Mouse (Mus musculus) liver, postnatal 0 days (tissue): Measurements from ENCODE around the gene Ccn5. TPM values are rescaled to one million over a fixed set of nuclear protein-coding genes. Genes with fewer than 3 reads are reported as not detected.

Experiments
- ATAC-seq: fragments of 200-750 bp; cut with Nextera tagmentation; 2 replicates; pipeline ENCODE4 v1.8.0; 2017; ENCODE audit warnings: mild to moderate bottlenecking, moderate library complexity
- DNase-seq: peaks from one replicate; pipeline ENCODE4 v3.0.0-alpha.2; 2016
- H3K27ac ChIP-seq: fragments of 300-500 bp; sonication (generic); 2 replicates; pipeline ENCODE4 v1.5.1; 2014; ENCODE audit warnings: antibody characterized with exemption, moderate library complexity, mild to moderate bottlenecking, low read depth
- H3K27me3 ChIP-seq: fragments of 300-500 bp; sonication (generic); 2 replicates; pipeline ENCODE4 v1.6.1; 2014; ENCODE audit warnings: low read length, control low read depth, mixed read lengths; ENCODE audit not compliant: insufficient read depth
- H3K36me3 ChIP-seq: fragments of 300-500 bp; sonication (generic); replicated peaks from 2 replicates; pipeline ENCODE4 v1.6.1; 2014; ENCODE audit warnings: mild to moderate bottlenecking, control low read depth, low read length, moderate library complexity, mixed read lengths; ENCODE audit not compliant: insufficient read depth
- H3K4me1 ChIP-seq: fragments of 300-500 bp; sonication (generic); 2 replicates; pipeline ENCODE4 v1.6.1; 2014; ENCODE audit warnings: antibody characterized with exemption, mild to moderate bottlenecking, control low read depth; ENCODE audit not compliant: insufficient read depth
- H3K4me2 ChIP-seq: fragments of 300-500 bp; sonication (generic); 2 replicates; pipeline ENCODE4 v1.6.1; 2014; ENCODE audit warnings: low read depth, mild to moderate bottlenecking, low read length, moderate library complexity, mixed read lengths
- H3K4me3 ChIP-seq: fragments of 300-500 bp; sonication (generic); 2 replicates; pipeline ENCODE4 v1.5.1; 2014; ENCODE audit warnings: low read depth, low read length
- H3K9ac ChIP-seq: fragments of 300-500 bp; sonication (generic); replicated peaks from 2 replicates; pipeline ENCODE4 v1.6.1; 2014; ENCODE audit warnings: mild to moderate bottlenecking, moderate library complexity
- H3K9me3 ChIP-seq: fragments of 300-500 bp; sonication (generic); 2 replicates; pipeline ENCODE4 v1.6.1; 2016; ENCODE audit warnings: mild to moderate bottlenecking, control low read depth, low read length, mixed read lengths
- CTCF ChIP-seq: sonication (generic); IDR thresholded peaks from 2 replicates; pipeline ENCODE4 v1.5.1; 2016; ENCODE audit warnings: antibody characterized with exemption, low read depth
- EP300 ChIP-seq: IDR thresholded peaks from 2 replicates; pipeline ENCODE4 v1.6.1; 2016; ENCODE audit warnings: antibody characterized with exemption, low read depth, mild to moderate bottlenecking
- WGBS: fragments of 180-500 bp; shearing (Covaris S2); extraction: QIAGEN DNeasy Blood & Tissue Kit; methylation state at CpG from one replicate; pipeline ENCODE4 v1.1.7; 2014; ENCODE audit not compliant: insufficient replicate concordance; 5-methylcytosine and 5-hydroxymethylcytosine counted together
- polyA plus RNA-seq: library from polyadenylated mRNA; unstranded; fragments of >200 nt; fragmentation: Nextera tagmentation; extraction: Ambion mirVana; gene quantifications from 2 replicates; pipeline ENCODE4 v1.2.1, GENCODE M21; 2015

Gene Ccn5
- polyA plus RNA-seq: 0.06 TPM in 1 of 2 replicates, not detected in the other

DNA sequence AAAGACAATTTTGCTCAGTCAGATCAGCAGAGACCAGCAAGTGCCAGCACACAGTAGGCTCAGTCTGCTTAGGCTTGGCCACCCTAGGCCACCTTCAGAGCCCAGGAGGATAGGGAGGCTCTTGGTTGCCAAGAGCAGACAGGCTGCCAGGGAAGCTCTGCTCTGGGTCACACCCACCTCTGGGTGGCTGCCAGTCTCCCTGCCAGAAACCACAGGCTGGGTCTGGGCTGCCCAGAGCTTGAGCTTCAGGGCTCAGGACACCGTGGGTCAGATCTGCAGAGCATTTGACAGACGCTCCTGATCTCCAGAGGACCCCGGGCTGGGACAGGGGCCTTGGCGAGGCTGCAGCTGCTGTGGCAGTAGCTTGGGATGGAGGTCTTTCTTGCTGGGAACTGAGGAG lies at the start of gene Ccn5:
Gene Ccn5 (plus strand): TSS at position 255 of the 400 bp plus-strand sequence.
- no peak within 1 kb of the TSS for H3K4me3 ChIP-seq
- no peaks in the 10 kb centered on the region for H3K36me3 ChIP-seq
- 48% methylated on average over 4 of the region's 4 CpGs for WGBS
- H3K27ac ChIP-seq: no peak within 1 kb of the TSS
- TF ChIP-seq CTCF (no peak), EP300 (no peak)
- H3K4me1 ChIP-seq: no peaks in the 10 kb centered on the region
- no peak for ATAC-seq
- H3K4me2 ChIP-seq: no peak within 1 kb of the TSS
- no peaks in the 10 kb centered on the region for H3K27me3 ChIP-seq
- DNase-seq: no peak
- no peak within 1 kb of the TSS for H3K9ac ChIP-seq
- H3K9me3 ChIP-seq: no peaks in the 10 kb centered on the region

DNA sequence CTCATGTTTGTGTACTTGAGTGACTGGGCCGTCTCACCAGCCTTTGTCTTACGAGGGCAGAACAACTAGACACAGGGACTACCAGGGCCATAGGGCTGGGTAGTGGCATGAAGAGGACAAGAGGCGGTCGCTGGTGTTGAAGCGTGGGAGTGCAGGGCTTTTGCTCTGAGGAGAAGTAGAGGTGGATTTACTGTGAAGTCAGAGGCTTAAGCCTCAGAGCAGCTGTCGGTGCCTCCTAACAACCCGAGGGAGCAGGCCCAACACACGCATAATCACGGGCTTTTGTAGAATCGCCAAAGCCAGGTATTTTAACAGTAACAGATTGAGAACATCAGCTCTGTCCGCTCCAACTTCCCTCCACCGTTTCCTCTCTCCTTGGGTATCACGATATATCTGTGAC lies 44.0 kb upstream of the Ccn5 start:
- no peak for DNase-seq
- 28% methylated on average over 13 of the region's 13 CpGs for WGBS
- Histone ChIP-seq H3K9me3 (no peaks in the 10 kb centered on the region), H3K9ac (no peak overlapping the region), H3K4me2 (no peak overlapping the region), H3K27ac (no peak overlapping the region), H3K4me1 (no peaks in the 10 kb centered on the region), H3K36me3 (no peaks in the 10 kb centered on the region), H3K27me3 (no peaks in the 10 kb centered on the region), H3K4me3 (no peak overlapping the region)
- no peak for ATAC-seq
- TF ChIP-seq EP300: no peak
- no peak for TF ChIP-seq CTCF

DNA sequence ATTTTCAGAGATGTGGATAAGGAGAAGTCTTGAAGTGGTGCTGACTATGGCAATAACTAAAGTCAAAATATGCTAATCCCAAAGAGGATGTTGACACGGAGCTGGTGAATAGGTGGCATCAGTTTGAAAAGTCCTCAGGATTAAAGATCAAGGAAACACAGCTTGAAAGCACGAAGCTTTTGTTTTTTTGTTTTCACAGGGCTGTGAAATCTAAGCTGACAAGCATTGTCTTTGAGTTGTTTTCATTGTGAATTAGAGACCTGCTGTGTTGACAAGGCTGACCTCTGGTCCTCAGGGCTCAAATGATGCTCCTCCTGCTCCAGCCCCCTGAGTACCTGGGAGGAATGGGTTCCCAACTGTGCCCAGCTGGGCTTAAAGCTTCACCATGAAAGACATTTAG lies 43.6 kb upstream of the Ccn5 start:
- no peaks in the 10 kb centered on the region for H3K4me1 ChIP-seq
- no peaks in the 10 kb centered on the region for H3K27me3 ChIP-seq
- 20% methylated on average over 2 of the region's 2 CpGs for WGBS
- no peak overlapping the region for H3K4me2 ChIP-seq
- no peak overlapping the region for H3K9ac ChIP-seq
- no peaks in the 10 kb centered on the region for H3K9me3 ChIP-seq
- ATAC-seq (no peak), DNase-seq (no peak)
- H3K27ac ChIP-seq: no peak overlapping the region
- TF ChIP-seq CTCF (no peak), EP300 (no peak)
- H3K4me3 ChIP-seq: no peak overlapping the region
- H3K36me3 ChIP-seq: no peaks in the 10 kb centered on the region

GRCm38 (mm10) chr2:163778896-163779295 lies 41.8 kb upstream of the Ccn5 start:
- WGBS: 70% methylated on average over 4 of the region's 4 CpGs
- Histone ChIP-seq H3K9ac (no peak overlapping the region), H3K4me2 (no peak overlapping the region), H3K9me3 (no peaks in the 10 kb centered on the region), H3K4me3 (no peak overlapping the region), H3K4me1 (no peaks in the 10 kb centered on the region), H3K36me3 (no peaks in the 10 kb centered on the region), H3K27me3 (no peaks in the 10 kb centered on the region), H3K27ac (no peak overlapping the region)
- no peak for ATAC-seq
- no peak for DNase-seq
- TF ChIP-seq EP300: no peak
- no peak for TF ChIP-seq CTCF

GRCm38 (mm10) chr2:163783368-163783767 lies 37.3 kb upstream of the Ccn5 start:
- DNase-seq (no peak), ATAC-seq (no peak)
- Histone ChIP-seq H3K4me3 (no peak overlapping the region), H3K27ac (no peak overlapping the region), H3K9ac (no peak overlapping the region), H3K9me3 (no peaks in the 10 kb centered on the region), H3K4me1 (no peaks in the 10 kb centered on the region), H3K36me3 (no peaks in the 10 kb centered on the region), H3K4me2 (no peak overlapping the region), H3K27me3 (no peaks in the 10 kb centered on the region)
- WGBS: 75% methylated on average over 6 of the region's 6 CpGs
- no peak for TF ChIP-seq EP300
- TF ChIP-seq CTCF: no peak

GRCm38 (mm10) chr2:163783901-163784300 lies 36.8 kb upstream of the Ccn5 start:
- WGBS: 50% methylated on average over 4 of the region's 4 CpGs
- no peak for DNase-seq
- no peak overlapping the region for H3K9ac ChIP-seq
- H3K36me3 ChIP-seq: no peaks in the 10 kb centered on the region
- no peak for ATAC-seq
- no peaks in the 10 kb centered on the region for H3K27me3 ChIP-seq
- TF ChIP-seq EP300 (no peak), CTCF (no peak)
- no peak overlapping the region for H3K27ac ChIP-seq
- H3K9me3 ChIP-seq: no peaks in the 10 kb centered on the region
- H3K4me2 ChIP-seq: no peak overlapping the region
- no peaks in the 10 kb centered on the region for H3K4me1 ChIP-seq
- no peak overlapping the region for H3K4me3 ChIP-seq

DNA sequence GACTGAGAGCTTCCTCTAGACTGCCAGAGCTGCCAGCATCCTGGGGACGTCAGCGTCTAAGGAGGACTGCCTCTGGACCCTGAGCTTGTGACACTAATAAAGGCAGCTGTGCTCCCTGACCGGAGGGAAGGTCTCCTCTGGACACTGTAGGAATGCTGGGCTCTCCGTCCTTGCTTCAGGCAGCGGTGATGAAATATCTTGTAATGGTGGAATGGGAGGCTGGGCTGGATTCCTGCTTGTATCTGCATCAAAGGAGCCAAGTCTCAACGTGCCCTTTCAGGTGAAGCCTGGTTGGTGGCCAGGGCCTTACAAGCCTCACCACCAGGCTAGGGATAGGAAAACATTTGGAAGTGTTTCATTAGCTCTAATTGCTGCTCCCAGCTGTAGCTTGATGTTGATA lies 33.6 kb upstream of the Ccn5 start:
- TF ChIP-seq EP300 (no peak), CTCF (no peak)
- no peaks in the 10 kb centered on the region for H3K9me3 ChIP-seq
- no peaks in the 10 kb centered on the region for H3K36me3 ChIP-seq
- no peak overlapping the region for H3K4me2 ChIP-seq
- no peak overlapping the region for H3K4me3 ChIP-seq
- DNase-seq (no peak), ATAC-seq (no peak)
- no peak overlapping the region for H3K27ac ChIP-seq
- no peak overlapping the region for H3K9ac ChIP-seq
- 71% methylated on average over 6 of the region's 6 CpGs for WGBS
- H3K4me1 ChIP-seq: no peaks in the 10 kb centered on the region
- H3K27me3 ChIP-seq: no peaks in the 10 kb centered on the region
